Mouse (Mus musculus) small intestine, adult 2 months (tissue): ENCODE measurements around the gene Dzank1.

Experiments used
- CTCF ChIP-seq: fragments of 200-500 bp; IDR thresholded peaks from 2 replicates; pipeline ENCODE4 v1.5.1; 2012; ENCODE audit warnings: low read depth, mild to moderate bottlenecking, control low read depth, inconsistent platforms, low read length, moderate library complexity, mixed read lengths; ENCODE audit not compliant: insufficient replicate concordance, insufficient read length; ENCODE audit errors: extremely low read depth
- POLR2A ChIP-seq: fragments of 200-500 bp; IDR thresholded peaks from 2 replicates; pipeline ENCODE4 v1.6.1; 2012; ENCODE audit warnings: low read depth, mild to moderate bottlenecking, control low read depth, inconsistent platforms, low read length, moderate library complexity

DNA sequence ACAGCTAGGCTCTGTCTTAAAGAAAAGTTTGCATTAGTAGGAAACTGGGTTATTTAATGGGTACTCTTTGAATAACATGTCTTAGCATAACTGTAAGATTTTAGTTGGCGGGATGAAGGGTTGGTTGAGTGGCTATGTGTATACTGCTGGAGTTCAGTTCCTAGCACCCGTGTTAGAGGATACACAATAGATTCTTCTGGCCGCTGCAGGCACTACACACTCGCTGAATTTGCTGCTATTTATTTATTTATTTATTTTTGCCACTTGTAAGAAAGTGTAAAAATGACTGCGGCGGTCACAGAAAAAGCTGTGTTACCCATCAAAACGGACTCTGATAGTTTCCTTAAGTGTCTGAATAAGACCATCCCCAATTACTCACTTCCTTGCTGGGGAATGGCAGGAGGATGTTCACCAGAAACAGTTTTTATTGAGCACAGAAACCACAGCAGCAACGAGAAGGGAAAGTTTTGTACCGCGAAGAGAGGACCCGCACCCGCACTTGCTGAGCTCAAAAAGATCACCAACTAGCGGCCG, 28.1 kb upstream of the Dzank1 start:
- TF ChIP-seq POLR2A (no peak), CTCF (no peak)
